Mouse (Mus musculus) G1E (cell line): ENCODE results near the gene Cnr2. TPM values are rescaled to one million over a fixed set of nuclear protein-coding genes. Genes with fewer than 3 reads are reported as not detected.

Experiments used
- ATAC-seq: 2 replicates; pipeline ENCODE4 v1.8.0; 2016; ENCODE audit warnings: mild to moderate bottlenecking; ENCODE audit not compliant: insufficient number of reproducible peaks, poor library complexity, low FRiP score, severe bottlenecking; ENCODE audit errors: extremely low read depth
- DNase-seq: peaks from one replicate; pipeline ENCODE4 v3.0.0; 2012; ENCODE audit warnings: low spot score
- H3K27me3 ChIP-seq: 2 replicates; pipeline ENCODE4 v1.6.1; 2012; ENCODE audit warnings: mild to moderate bottlenecking, low read length, inconsistent platforms; ENCODE audit not compliant: insufficient read depth
- H3K36me3 ChIP-seq: replicated peaks from 2 replicates; pipeline ENCODE3; 2012; ENCODE audit warnings: mild to moderate bottlenecking, inconsistent platforms
- H3K4me1 ChIP-seq: 2 replicates; pipeline ENCODE4 v1.6.1; 2012; ENCODE audit warnings: low read depth, low read length, inconsistent platforms, mixed read lengths; ENCODE audit not compliant: insufficient read depth
- H3K4me3 ChIP-seq: 2 replicates; pipeline ENCODE4 v1.5.1; 2012; ENCODE audit warnings: low read depth, mild to moderate bottlenecking, inconsistent platforms, low read length, moderate library complexity, mixed read lengths
- H3K9me3 ChIP-seq: replicated peaks from 2 replicates; pipeline ENCODE4 v1.6.1; 2012; ENCODE audit warnings: inconsistent platforms
- CTCF ChIP-seq: IDR thresholded peaks from 2 replicates; pipeline ENCODE4 v1.5.1; 2012; ENCODE audit warnings: low read depth, low read length, inconsistent platforms, mixed read lengths
- GATA1 ChIP-seq: IDR thresholded peaks from 2 replicates; pipeline ENCODE4 v1.6.1; 2012; ENCODE audit warnings: borderline replicate concordance, low read length, inconsistent platforms, mixed read lengths
- GATA2 ChIP-seq: IDR thresholded peaks from 2 replicates; pipeline ENCODE4 v1.6.1; 2012; ENCODE audit warnings: low read depth, low read length, inconsistent platforms, borderline replicate concordance
- POLR2AphosphoS5 ChIP-seq: IDR thresholded peaks from 2 replicates; pipeline ENCODE4 v1.6.1; 2012; ENCODE audit warnings: low read depth, low read length, inconsistent platforms; ENCODE audit not compliant: insufficient replicate concordance
- TAL1 ChIP-seq: conservative IDR thresholded peaks from 2 replicates; pipeline ENCODE4 v1.6.1; 2012; ENCODE audit warnings: low read depth, low read length, inconsistent platforms, mixed read lengths
- polyA plus RNA-seq: library from polyadenylated mRNA; stranded (reverse); fragments of >175 nt; gene quantifications from 2 replicates; pipeline ENCODE4 v1.2.3, GENCODE M21; 2012
- total RNA-seq, 2 experiments: library from RNA; stranded (forward) in 1 of 2; stranded (reverse) in 1 of 2; fragments of 200-1000 nt in 1 of 2; fragments of >200 nt in 1 of 2; fragmentation: Nextera tagmentation in 1 of 2; gene quantifications; 2 replicates each; pipeline ENCODE4 v1.2.3; 2014 to 2017

The Cnr2 gene
- total and polyA plus RNA-seq, 3 experiments: 5.1 to 28.2 (median 13.6) TPM

DNA sequence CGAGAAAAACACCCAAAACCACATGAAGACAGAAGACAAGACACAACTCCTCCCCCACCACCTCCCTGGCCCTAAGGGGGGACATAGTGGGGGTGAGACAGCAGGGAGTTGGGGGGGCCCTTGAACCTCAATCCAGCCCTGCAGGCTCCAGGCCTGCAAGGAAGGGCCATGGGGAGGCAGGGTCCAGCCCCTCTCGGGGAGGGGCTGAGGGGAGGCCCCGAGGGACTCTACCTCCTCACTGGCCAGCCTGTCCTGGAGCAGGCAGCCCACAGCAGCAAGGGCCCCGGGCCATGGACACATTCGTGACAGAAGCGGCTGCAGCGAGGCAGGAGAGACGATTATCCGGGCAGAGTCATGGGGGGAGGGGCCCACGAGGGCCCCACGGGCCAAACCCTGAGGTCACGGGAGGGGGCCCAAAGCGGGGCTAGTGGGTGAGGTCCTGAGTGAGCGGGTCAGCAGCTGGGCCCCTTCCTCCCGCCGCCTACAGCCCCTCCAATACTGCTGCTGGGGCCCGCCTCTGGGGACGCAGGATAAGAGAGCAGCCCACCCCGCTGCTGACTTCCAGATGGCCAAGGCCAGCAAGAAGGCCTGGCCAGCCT, 73.2 kb downstream of the Cnr2 start:
- Histone ChIP-seq H3K4me3 (no peak overlapping the region), H3K27me3 (no peaks in the 10 kb centered on the region), H3K4me1 (peaks cover 72% of the 10 kb centered on the region), H3K36me3 (peaks cover 71% of the 10 kb centered on the region), H3K9me3 (no peaks in the 10 kb centered on the region)
- ATAC-seq: no peak
- TF ChIP-seq CTCF (no peak), GATA2 (no peak), POLR2AphosphoS5 (no peak), GATA1 (no peak), TAL1 (no peak)
- no peak for DNase-seq

DNA sequence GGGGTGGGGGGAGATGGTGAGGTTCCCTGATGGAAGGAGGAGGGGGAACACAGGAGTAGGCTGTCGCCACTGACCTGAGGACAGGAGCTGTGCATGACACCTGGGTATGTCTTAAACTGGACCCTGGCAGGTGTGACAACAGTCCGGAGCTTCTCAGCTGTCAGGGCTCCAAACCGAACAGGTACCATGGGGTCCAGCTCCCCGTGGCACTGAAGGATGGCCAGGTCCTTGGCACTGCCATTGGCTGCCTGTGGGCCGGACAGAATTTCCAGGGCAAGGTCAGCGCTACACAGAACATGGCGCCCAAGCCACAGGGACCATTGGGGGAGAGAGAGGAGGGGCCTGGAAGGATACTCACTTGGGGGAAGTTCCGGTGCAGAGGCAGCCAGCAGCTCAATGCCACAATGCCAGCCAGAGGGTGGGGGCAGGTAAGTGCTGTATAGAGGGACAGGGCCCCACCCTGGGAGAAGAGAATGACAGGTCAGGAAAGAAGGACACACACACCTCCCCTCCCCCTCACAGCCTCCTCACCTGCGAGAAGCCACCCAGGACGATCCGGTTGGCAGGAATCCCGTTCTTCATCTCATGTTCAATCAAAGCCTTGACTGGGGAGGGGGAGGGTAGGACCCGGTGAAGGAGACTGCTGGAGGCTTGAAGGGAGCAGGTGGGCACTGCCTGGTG, 74.0 kb downstream of the Cnr2 start:
- Histone ChIP-seq H3K4me1 (peaks cover 76% of the 10 kb centered on the region), H3K9me3 (no peaks in the 10 kb centered on the region), H3K27me3 (no peaks in the 10 kb centered on the region), H3K36me3 (peaks cover 79% of the 10 kb centered on the region), H3K4me3 (no peak overlapping the region)
- TF ChIP-seq GATA1 (no peak), POLR2AphosphoS5 (no peak), TAL1 (no peak), GATA2 (no peak), CTCF (no peak)
- ATAC-seq: no peak
- DNase-seq: no peak

Other genes starting within 250 kb of the Cnr2 start
- not detected in 2 replicates for gene Ifnlr1, start 209.1 kb upstream of the Cnr2 start, total RNA-seq (2014; fragmentation: Nextera tagmentation)
- under 0.01 and 0.06 TPM in 2 replicates for gene Ifnlr1, start 209.1 kb upstream of the Cnr2 start, total RNA-seq (2017)
- not detected in 2 replicates for gene Ifnlr1, start 209.1 kb upstream of the Cnr2 start, polyA plus RNA-seq
- gene Il22ra1, start 167.2 kb upstream of the Cnr2 start, total RNA-seq (2014; fragmentation: Nextera tagmentation): not detected in 2 replicates
- gene Il22ra1, start 167.2 kb upstream of the Cnr2 start, total RNA-seq (2017): 0.05 and 0.06 TPM in 2 replicates
- not detected in 2 replicates for gene Il22ra1, start 167.2 kb upstream of the Cnr2 start, polyA plus RNA-seq
- not detected in 2 replicates for gene Myom3, start 135.7 kb upstream of the Cnr2 start, total RNA-seq (2014; fragmentation: Nextera tagmentation)
- gene Myom3, start 135.7 kb upstream of the Cnr2 start, total RNA-seq (2017): 0.06 and 0.11 TPM in 2 replicates
- not detected in 2 replicates for gene Myom3, start 135.7 kb upstream of the Cnr2 start, polyA plus RNA-seq
- gene Srsf10, start 39.6 kb upstream of the Cnr2 start, total RNA-seq (2014; fragmentation: Nextera tagmentation): 355 and 418 TPM in 2 replicates
- gene Srsf10, start 39.6 kb upstream of the Cnr2 start, total RNA-seq (2017): 223 and 241 TPM in 2 replicates
- 299 and 339 TPM in 2 replicates for gene Srsf10, start 39.6 kb upstream of the Cnr2 start, polyA plus RNA-seq
- gene Pnrc2, start 21.5 kb upstream of the Cnr2 start, total RNA-seq (2014; fragmentation: Nextera tagmentation): 264 and 272 TPM in 2 replicates
- 159 and 197 TPM in 2 replicates for gene Pnrc2, start 21.5 kb upstream of the Cnr2 start, total RNA-seq (2017)
- gene Pnrc2, start 21.5 kb upstream of the Cnr2 start, polyA plus RNA-seq: 7.7 and 7.9 TPM in 2 replicates
- 32.8 and 66.2 TPM in 2 replicates for gene Fuca1, start 25.3 kb downstream of the Cnr2 start, total RNA-seq (2014; fragmentation: Nextera tagmentation)
- 149 and 150 TPM in 2 replicates for gene Fuca1, start 25.3 kb downstream of the Cnr2 start, total RNA-seq (2017)
- 13.9 and 16.9 TPM in 2 replicates for gene Fuca1, start 25.3 kb downstream of the Cnr2 start, polyA plus RNA-seq
- gene Hmgcl, start 51.1 kb downstream of the Cnr2 start, total RNA-seq (2014; fragmentation: Nextera tagmentation): 19.1 and 22.2 TPM in 2 replicates
- gene Hmgcl, start 51.1 kb downstream of the Cnr2 start, total RNA-seq (2017): 38.0 and 39.1 TPM in 2 replicates
- 22.6 and 33.3 TPM in 2 replicates for gene Hmgcl, start 51.1 kb downstream of the Cnr2 start, polyA plus RNA-seq
- gene Gale, start 68.3 kb downstream of the Cnr2 start, total RNA-seq (2014; fragmentation: Nextera tagmentation): 4.3 and 5.0 TPM in 2 replicates
- 10.9 and 12.4 TPM in 2 replicates for gene Gale, start 68.3 kb downstream of the Cnr2 start, total RNA-seq (2017)
- gene Gale, start 68.3 kb downstream of the Cnr2 start, polyA plus RNA-seq: 19.8 and 23.3 TPM in 2 replicates
- 53.9 and 65.8 TPM in 2 replicates for gene Lypla2, start 77.2 kb downstream of the Cnr2 start, total RNA-seq (2014; fragmentation: Nextera tagmentation)
- gene Lypla2, start 77.2 kb downstream of the Cnr2 start, total RNA-seq (2017): 28.5 and 34.1 TPM in 2 replicates
- 243 and 284 TPM in 2 replicates for gene Lypla2, start 77.2 kb downstream of the Cnr2 start, polyA plus RNA-seq
- gene Pithd1, start 91.9 kb downstream of the Cnr2 start, total RNA-seq (2014; fragmentation: Nextera tagmentation): 26.1 and 34.9 TPM in 2 replicates
- gene Pithd1, start 91.9 kb downstream of the Cnr2 start, total RNA-seq (2017): 51.0 and 60.9 TPM in 2 replicates
- 41.0 and 71.7 TPM in 2 replicates for gene Pithd1, start 91.9 kb downstream of the Cnr2 start, polyA plus RNA-seq
- 108 and 113 TPM in 2 replicates for gene Eloa, start 126.4 kb downstream of the Cnr2 start, total RNA-seq (2014; fragmentation: Nextera tagmentation)
- gene Eloa, start 126.4 kb downstream of the Cnr2 start, total RNA-seq (2017): 51.6 and 56.0 TPM in 2 replicates
- gene Eloa, start 126.4 kb downstream of the Cnr2 start, polyA plus RNA-seq: 9.7 and 12.9 TPM in 2 replicates
- 1,598 and 1,903 TPM in 2 replicates for gene Rpl11, start 158.0 kb downstream of the Cnr2 start, total RNA-seq (2014; fragmentation: Nextera tagmentation)
- 563 and 967 TPM in 2 replicates for gene Rpl11, start 158.0 kb downstream of the Cnr2 start, total RNA-seq (2017)
- gene Rpl11, start 158.0 kb downstream of the Cnr2 start, polyA plus RNA-seq: 1,685 and 1,796 TPM in 2 replicates
- gene Id3, start 248.1 kb downstream of the Cnr2 start, total RNA-seq (2014; fragmentation: Nextera tagmentation): not detected in 2 replicates
- 0.22 TPM in 1 of 2 replicates, not detected in the other for gene Id3, start 248.1 kb downstream of the Cnr2 start, total RNA-seq (2017)
- not detected in 2 replicates for gene Id3, start 248.1 kb downstream of the Cnr2 start, polyA plus RNA-seq